Mouse (Mus musculus) large intestine, adult 2 months (tissue): Measurements from ENCODE around the gene Gm6358. TPM values are rescaled to one million over a fixed set of nuclear protein-coding genes. Genes with fewer than 3 reads are reported as not detected.
"Not testable (repeated sequence)": the region's sequence is repeated elsewhere in the genome, so short reads cannot be mapped to it uniquely, and the experiment has no call there.

Experiments
- DNase-seq: peaks from one replicate; pipeline ENCODE4 v3.0.0-alpha.2; 2012; ENCODE audit warnings: low read depth, low spot score
- WGBS: fragments of 180-500 bp; shearing (Covaris S2); methylation state at CpG from one replicate; pipeline ENCODE4 v1.1.7; 2018; 5-methylcytosine and 5-hydroxymethylcytosine counted together
- polyA plus RNA-seq: library from polyadenylated mRNA; depleted of rRNA; stranded (reverse); fragments of >200 nt; gene quantifications from 2 replicates; pipeline ENCODE4 v1.2.3, GENCODE M21; 2012; rRNA removed

Gm6358 gene
- polyA plus RNA-seq: not detected in 2 replicates

- 90% methylated on average over 1 of the region's 1 CpGs for WGBS
- no peak for DNase-seq
These were observed at the start of gene Gm6358 for GRCm38 (mm10) chr16:89140551-89140950. Gene Gm6358, plus strand, starts transcription at chr16:89140851.

GRCm38 (mm10) chr16:89150786-89151185 is 10.1 kb downstream of the Gm6358 start, which contains the start of gene Gm10061:
Gene Gm10061, plus strand, starts transcription at chr16:89151086.
- no peak for DNase-seq
- WGBS: 90% methylated on average over 1 of the region's 1 CpGs

DNA sequence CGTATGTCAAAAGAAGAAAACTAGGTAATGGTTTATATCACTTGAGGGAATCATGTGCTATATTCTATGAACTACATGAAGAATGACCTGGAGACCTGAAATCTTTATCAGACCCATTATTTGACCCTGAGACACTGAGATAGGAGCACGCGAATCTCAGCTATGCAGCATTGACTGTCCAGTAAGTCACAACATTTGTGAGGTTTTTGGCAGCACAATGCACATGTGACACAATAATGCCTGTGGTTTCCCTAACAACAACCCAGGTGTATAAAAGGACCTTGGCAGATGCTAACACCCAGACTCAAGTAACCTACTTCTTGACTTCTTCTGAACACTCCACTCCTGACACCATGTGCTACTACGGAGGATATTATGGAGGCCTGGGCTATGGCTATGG is 17.0 kb downstream of the Gm6358 start, which contains the start of gene Gm9789:
Gene Gm9789 (plus strand): TSS at position 301 of the 400 bp plus-strand sequence.
- WGBS: 79% methylated on average over 4 of the region's 4 CpGs
- DNase-seq: no peak

- DNase-seq: not testable (repeated sequence)
These were observed 28.5 kb downstream of the Gm6358 start, which contains the start of gene Gm7735 for GRCm38 (mm10) chr16:89169190-89169589. Gene Gm7735, plus strand, starts transcription at chr16:89169490.

DNA sequence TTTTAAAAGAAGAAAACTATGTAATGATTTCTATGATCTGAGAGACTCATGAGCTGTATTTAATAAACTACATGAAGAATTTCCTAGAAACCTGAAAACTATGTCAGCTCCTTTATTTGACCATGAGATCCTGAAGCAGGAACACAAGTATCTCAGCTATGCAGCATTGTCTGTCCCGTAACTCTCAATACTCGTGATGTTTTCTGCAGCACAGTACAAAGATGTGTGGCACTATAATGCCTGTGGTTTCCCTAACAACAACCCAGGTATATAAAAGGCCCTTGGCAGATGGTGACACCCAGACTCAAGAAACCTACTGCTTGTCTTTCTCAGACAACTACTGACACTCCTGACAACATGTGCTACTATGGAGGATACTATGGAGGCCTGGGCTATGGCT is 33.8 kb downstream of the Gm6358 start, which contains the start of gene 1110057P08Rik:
Gene 1110057P08Rik (plus strand): TSS at position 301 of the 400 bp plus-strand sequence.
- WGBS: 70% methylated on average over 2 of the region's 2 CpGs
- no peak for DNase-seq

DNA sequence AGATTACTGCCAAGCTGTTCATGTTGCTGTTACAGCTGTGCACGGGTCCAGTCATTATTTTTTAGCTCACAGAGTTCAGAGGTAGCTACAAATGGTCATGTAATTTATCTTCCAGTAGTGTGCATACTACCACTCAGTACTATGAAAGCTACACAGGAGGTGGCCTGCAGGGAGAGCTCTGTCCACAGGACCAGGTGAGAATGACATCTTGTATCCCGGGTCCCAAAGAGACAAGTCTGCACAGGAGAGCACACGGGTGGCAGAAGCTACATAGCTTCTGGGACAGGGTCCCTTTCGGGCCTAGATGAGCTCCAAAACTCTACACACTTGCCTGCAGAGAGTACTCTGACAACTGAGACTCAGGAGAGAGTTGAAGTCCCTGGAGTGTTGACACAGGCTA is 48.0 kb downstream of the Gm6358 start:
- no peak for DNase-seq
- WGBS: 78% methylated on average over 4 of the region's 4 CpGs

Other genes with a start within 250 kb of the Gm6358 start
- gene Krtap19-5, start 244.4 kb upstream of the Gm6358 start, polyA plus RNA-seq: not detected in 2 replicates
- not detected in 2 replicates for gene Krtap19-9b, start 208.6 kb upstream of the Gm6358 start, polyA plus RNA-seq
- gene Krtap16-3, start 178.0 kb upstream of the Gm6358 start, polyA plus RNA-seq: not detected in 2 replicates
- gene Krtap22-2, start 130.1 kb upstream of the Gm6358 start, polyA plus RNA-seq: not detected in 2 replicates
- gene Gm10229, start 125.6 kb upstream of the Gm6358 start, polyA plus RNA-seq: not detected in 2 replicates
- gene Krtap6-1, start 109.2 kb upstream of the Gm6358 start, polyA plus RNA-seq: not detected in 2 replicates
- not detected in 2 replicates for gene Gm10228, start 99.4 kb upstream of the Gm6358 start, polyA plus RNA-seq
- not detected in 2 replicates for gene Krtap6-5, start 93.0 kb upstream of the Gm6358 start, polyA plus RNA-seq
- not detected in 2 replicates for gene 1110025L11Rik, start 76.8 kb upstream of the Gm6358 start, polyA plus RNA-seq
- gene Krtap6-3, start 56.8 kb upstream of the Gm6358 start, polyA plus RNA-seq: not detected in 2 replicates
- gene Gm10061, start 10.2 kb downstream of the Gm6358 start, polyA plus RNA-seq: not detected in 2 replicates
- gene Gm9789, start 17.1 kb downstream of the Gm6358 start, polyA plus RNA-seq: not detected in 2 replicates
- not detected in 2 replicates for gene Gm7735, start 28.6 kb downstream of the Gm6358 start, polyA plus RNA-seq
- gene 1110057P08Rik, start 33.9 kb downstream of the Gm6358 start, polyA plus RNA-seq: not detected in 2 replicates
- not detected in 2 replicates for gene Krtap20-2, start 65.0 kb downstream of the Gm6358 start, polyA plus RNA-seq